Mouse (Mus musculus): Measurements from ENCODE around the gene Arvcf. TPM values are rescaled to one million over a fixed set of nuclear protein-coding genes. Genes with fewer than 3 reads are reported as not detected.

Gene Arvcf
- total RNA-seq, 2 experiments from 2014 or later, result 40.7 TPM

DNA sequence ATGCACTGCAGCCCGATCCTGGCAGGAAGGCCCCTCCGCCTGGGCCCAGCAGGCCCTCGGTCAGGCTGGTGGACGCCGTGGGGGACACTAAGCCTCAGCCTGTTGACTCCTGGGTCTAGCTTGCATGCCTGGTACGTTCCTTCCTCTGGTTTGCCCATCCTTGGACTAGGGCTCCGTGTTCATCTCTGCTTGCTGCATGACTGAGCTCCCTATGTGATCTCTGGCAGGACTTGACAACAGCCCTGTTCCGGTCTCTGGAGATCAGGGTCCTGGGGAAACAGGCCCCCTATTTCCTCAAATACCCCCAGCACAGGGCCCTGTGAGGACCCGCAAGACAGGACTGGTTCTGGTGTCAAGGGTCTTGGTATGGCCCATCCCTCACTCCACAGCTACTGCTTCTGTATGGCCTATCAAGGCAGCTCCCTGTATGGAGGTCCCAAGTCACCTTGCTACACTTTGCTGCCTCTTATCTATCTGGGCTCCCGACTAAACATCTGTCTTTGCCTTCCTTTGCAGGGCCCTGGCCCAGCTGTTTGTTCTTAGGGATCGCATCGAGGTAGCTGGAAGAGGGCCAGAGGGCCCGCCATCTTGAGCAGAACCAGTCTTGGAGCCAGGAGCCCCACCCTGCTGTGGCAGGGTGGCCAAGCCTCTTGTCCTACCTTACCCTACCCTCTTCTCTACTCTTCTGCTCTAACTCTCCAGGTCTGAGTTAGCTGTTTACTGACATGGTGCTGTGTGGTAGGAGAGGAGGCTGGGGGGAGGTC is 57.3 kb downstream of the Arvcf start:
- DNase-seq (ENCODE audit: low spot score in 2 of 2), result no peak

DNA sequence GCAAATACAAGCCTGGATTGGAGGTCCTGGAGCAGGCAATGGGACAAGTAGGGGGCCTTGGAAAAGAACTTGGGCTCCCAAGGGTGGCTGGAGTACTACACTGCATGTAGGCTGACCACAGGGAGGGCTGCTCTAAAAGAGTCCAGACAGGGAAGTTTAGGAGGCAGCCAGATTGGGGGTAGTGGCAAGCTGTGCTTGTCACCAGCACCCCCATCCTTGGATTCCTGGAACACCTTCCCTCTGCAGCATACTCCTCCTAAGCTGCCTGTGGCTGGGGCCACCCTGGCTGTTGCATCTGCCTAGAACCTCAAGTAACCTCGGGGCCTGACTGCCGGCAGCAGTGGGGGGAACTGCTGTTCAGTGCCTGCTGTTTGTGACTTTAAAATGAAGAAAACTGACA is 57.9 kb downstream of the Arvcf start:
- DNase-seq (ENCODE audit: low spot score in 2 of 2), result no peak

DNA sequence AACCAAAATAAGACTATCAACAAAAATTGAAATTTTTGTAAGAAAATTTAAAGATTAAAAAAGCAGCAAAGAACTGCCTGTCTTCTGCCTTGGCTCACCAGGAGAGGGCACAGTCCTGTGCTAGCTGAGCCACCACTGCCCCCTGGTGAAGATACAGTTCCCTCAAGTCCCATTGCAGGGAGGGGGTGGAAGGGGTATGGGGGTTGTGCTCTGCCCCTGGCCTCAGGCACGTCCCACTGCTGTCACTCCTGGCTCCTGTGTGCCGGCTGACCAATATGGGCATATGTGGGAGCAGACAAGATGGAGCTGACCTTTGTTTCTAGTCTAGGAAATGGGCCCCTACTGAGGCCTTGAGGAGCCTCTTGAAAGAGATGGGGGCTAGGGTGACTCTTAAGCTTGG is 58.3 kb downstream of the Arvcf start:
- DNase-seq (ENCODE audit: low spot score in 2 of 2), result peak; percentile 51 to 65

DNA sequence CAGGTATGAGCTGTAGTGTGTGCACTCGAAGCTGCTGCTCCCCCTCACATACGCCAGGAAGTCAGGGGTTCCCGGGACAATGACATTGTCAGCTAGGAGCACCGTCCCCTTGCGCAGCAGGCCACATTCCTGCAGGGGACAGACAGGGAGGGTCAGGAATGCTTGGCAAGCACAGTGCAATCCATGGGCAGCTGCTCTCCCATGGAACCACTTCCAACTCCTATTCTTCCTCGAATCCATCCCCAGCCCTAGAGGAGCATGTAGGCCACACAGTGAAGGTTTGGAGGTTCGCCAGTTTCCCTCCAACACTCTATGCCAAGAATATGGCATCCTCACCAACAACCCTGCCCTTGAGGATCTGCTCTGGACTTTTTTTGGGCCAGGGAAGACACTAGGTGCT is 59.9 kb downstream of the Arvcf start:
- no peak for DNase-seq (ENCODE audit: low spot score in 2 of 2)

DNA sequence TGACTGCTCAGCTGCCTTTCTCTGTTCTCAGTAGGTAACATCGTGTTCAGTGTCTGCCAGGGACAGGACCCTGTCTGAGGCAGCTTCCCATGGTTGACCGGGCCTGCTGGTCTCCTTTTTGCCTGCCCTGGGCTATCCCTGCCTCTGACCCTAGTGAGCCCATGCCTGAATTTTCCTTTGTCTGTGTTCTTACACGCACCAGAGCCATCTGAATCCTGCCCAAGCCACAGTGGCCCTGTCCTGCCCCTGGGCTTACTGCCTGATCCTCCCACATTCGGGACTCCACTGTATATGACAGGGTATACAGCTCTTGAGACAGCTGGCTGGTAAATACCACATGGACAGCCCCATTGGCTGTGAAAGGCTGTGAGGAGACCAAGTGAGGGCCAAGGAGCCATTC is 61.8 kb downstream of the Arvcf start:
- no peak for DNase-seq (ENCODE audit: low spot score in 2 of 2)

DNA sequence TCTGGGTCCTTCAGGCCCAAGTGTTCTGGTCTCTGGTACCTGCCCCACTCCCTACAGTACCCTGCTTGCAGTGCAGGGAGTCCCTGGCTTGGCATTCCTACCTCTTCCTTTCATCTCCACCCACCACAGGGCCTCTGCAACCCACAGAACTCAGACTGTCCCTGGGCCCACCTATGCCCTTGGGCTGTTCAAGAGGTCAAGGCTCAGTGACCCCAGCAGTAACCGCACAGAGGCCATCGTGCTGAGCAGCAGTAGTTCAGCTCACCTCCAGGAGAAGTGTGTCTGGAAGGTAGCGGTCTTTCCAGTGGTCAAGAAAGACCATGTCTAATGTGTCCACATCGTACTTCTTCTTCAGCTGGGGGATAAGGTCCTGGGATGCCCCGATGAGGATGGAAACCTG is 62.4 kb downstream of the Arvcf start:
- no peak for DNase-seq (ENCODE audit: low spot score in 2 of 2)

DNA sequence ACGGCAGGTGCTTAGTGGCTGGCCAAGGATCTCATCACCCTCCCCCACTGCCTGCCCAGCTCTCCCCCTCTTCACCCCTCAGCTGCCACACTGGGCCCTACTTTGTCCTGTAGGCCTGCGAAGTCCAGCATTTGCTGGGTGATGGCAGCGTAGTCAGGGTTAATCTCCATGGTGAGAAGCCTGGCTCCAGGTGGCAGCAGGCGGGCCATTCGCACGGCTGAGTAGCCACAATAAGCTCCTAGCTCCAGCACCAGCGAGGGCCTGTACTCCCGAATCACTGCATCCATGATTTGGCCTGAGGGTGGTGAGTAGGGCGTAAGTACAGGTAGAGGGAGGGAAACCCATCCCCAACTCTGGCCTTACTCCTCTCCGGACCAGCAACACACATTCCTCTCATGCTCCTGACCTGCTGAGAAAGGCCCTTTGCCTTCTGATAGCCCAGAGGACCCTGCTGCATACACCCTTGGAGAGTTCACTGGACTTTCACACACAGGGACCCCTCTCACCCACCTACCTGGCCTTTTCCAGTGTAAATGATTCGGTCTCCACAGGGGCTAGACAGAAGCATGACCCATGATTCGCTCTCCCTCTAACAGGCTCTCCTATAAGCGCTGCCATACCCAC is 63.2 kb downstream of the Arvcf start:
- no peak for DNase-seq (ENCODE audit: low spot score in 2 of 2)

DNA sequence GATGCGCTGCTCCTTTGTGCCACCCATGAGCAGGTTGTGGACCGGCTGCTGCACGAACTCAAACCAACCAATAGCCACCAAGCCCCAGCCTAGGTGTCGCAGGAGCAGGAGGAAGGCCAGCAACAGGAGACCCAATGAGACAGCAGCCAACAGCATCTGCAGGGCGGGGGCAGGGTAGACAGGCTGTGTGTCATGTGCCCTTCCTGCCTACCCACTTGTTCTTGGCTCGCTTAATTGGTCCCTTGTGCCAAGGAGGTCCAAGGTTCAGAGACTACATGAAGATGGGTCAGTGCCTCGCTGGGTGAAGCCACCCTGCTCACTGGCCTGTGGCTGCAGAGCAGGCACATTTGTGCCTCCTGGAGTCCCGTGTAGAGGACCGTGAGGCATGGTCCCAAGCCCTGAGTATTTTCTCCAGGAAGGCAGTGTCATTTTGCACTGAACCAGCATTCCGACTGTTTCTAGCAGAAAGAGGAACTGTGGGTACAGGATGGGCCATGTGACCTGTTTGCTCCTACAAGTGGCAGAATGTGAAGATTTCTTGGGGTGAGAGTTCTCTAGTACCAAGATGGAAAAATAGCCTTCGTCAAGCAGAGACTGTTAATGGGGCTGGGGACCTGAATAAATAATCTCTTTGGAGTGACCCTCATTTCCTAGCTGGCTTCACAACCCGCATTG is 64.0 kb downstream of the Arvcf start:
- DNase-seq (ENCODE audit: low spot score in 2 of 2), result no peak

DNA sequence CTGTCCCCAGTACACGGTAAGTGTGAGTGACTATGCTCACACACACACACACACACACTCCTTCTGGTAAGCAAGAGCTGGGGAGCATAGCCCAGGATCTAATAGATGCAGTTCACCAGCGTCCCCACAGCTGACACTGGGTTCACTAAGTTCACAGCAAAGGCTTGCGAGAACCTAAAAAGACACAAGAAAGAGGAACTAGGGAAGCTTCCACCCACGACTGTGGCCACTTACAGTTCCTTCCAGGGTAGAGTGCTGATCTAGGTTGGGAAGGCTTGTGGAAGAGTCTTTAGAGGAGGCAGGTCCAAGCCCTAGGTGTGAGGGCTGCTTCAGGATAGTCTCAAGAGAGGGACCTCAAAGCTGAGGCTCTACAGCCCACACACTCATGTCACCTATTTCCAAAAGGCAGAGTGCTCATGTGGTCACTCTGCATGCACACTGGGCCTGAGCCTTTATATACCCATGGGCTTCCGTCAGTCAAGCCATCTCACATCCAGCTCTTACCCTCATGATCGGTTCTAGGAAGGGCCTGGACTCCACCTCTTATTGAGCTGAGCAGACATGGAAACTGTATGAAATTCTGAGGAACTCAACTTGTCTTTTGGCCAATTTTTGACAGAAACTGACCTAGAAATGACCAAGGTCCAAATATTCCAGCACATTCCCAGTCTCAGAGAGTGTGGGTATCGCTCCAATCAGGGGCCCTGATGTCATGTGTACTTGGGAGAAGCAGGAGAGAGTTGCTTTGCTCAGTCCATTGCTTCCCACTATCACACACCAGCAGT is 65.2 kb downstream of the Arvcf start:
- DNase-seq (ENCODE audit: low spot score in 2 of 2), result no peak

DNA sequence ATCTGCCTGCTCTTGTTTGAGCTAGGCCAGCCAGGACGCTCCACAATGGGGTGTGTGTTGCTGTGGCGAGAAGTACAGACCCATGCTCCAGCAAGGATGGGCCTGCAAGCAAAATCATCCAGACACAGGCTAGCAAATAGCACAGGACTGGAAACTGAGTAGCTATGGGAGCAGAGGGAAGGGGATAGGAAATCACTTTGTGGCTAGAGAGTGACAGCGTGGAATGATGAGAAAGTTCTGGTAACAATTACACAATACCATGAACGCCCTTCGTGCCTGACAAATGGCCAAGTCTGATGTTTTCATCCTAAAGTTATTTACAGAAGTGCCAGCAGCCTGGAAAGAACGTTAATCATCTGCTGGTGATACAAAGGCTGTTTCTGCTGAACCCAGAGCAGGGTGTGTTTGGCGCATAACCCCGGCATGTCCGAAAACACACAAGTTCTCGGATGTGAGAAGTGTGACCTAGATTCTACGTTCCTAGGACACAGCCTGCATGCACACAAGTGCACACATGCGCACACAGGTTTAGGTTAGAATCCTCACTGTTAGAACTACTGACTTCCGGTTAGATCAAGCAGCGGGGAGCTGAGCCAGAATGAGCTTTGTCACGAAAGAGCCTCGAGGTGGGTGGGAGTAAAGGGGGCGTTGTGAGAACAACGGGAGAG is 68.2 kb downstream of the Arvcf start:
- peak; percentile 68 to 78 for DNase-seq (ENCODE audit: low spot score in 2 of 2)

DNA sequence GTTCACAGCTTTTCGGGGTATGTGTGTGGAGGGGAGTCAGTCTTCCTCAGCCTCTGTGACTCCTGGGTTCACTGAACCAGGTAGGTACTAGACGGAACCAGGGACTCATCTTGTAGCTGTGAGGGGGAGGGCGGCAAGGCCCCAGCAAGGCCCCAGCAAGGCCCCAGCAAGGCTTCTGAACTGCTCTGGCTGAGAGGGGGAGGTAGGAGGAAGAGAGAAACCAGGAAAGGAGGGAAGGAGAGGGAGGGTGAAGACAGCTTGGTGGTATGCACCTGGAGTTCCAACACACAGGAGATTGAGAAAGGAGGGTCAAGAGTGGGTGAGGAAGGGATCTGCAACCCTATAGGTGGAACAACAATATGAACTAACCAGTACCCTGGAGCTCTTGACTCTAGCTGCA is 68.9 kb downstream of the Arvcf start:
- DNase-seq (ENCODE audit: low spot score in 2 of 2), result no peak

DNA sequence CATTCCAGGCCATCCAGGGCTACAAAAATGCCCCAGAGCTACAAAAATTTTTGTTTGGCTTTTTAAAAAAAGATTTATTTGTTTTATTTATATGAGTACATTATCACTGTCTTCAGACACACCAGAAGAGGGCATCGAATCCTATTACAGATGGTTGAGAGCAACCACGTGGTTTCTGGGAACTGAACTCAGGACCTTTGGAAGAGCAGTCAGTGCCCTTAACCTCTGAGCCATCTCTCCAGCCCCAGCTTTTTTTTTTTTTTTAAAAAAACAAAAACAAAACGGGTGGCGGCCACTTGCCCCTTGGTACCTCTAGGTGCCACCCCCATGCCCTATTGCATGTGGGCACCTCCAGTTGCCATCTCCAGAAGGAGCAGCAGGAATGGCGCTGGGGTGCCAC is 69.5 kb downstream of the Arvcf start:
- no peak for DNase-seq (ENCODE audit: low spot score in 2 of 2)

DNA sequence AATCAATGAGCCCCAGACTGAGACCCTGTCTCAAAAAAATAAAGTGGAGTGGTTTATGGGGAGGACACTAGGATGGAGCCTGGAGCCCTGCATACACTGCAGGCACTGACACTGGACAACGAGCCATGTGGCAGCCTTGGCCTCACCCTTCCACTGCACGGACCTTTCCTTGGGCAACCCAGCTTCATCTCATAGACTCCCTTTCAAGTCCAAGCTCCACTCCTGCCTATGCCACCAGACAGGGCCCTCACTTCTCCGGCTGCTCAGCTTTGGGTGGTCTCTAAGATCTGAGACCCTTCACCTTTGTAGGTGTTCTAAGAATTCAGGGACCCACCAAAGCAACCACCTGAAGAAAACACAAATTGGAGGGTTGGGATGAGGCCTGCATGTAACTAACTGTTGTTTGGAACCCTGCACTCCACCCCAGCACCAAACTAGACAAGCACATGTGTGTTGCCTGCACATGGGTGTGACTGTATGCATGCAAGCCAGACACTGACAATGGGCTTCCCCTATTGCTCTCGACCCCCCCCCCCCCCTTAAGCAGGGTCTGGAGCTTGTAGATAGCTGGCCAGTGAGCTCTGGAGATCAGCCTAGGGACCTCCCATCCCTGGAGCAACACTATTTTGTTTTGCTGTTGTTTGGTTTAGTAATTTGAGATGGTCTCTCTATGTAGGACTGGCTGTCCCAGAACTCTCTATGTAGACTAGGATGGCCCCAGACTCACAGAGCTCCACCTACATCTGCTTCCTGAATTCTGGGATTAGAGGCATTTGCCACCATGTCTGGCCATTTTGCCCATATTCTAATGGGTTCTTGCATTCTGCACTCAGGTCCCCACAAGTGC is 71.0 kb downstream of the Arvcf start:
- no peak for DNase-seq (ENCODE audit: low spot score in 2 of 2)

DNA sequence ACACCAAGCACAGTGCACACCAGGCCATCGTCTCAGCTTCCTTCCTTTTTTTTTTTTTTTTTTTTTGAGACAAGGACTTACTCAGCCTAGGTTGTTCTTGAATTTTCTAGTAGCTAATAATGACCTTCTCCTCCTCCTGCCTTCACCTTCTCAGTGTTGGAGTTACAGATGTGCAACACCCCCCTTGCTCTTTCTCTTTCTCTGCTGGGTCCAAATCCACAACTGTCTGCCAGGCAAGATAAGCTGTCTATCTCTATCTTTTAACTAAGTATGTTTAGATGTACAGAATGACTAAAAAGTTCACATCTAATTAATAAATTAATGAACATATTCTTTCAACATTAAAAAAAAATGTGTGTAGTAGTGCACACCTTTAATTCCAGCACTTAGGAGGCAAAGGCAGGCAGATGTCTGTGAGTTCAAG is 71.6 kb downstream of the Arvcf start:
- no peak for DNase-seq (ENCODE audit: low spot score in 2 of 2)

DNA sequence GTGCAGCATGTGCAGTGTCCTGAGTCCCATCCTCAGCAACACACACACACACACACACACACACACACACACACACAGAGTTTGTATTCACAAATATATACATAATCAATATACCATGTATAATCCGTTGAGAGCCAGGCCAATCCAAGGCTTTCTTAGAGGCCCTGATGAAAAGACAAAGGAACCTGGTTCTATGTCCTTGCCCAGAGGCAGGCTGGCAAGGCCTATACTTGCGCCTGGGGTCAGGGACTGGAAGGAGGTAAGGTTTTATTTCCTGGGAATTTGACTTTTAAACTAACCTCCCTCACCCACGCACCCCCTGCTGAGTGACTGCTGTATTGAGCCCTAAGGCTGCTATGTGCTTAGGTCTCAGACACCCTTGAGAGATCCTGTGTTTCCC is 72.6 kb downstream of the Arvcf start:
- DNase-seq (ENCODE audit: low spot score in 2 of 2), result no peak

DNA sequence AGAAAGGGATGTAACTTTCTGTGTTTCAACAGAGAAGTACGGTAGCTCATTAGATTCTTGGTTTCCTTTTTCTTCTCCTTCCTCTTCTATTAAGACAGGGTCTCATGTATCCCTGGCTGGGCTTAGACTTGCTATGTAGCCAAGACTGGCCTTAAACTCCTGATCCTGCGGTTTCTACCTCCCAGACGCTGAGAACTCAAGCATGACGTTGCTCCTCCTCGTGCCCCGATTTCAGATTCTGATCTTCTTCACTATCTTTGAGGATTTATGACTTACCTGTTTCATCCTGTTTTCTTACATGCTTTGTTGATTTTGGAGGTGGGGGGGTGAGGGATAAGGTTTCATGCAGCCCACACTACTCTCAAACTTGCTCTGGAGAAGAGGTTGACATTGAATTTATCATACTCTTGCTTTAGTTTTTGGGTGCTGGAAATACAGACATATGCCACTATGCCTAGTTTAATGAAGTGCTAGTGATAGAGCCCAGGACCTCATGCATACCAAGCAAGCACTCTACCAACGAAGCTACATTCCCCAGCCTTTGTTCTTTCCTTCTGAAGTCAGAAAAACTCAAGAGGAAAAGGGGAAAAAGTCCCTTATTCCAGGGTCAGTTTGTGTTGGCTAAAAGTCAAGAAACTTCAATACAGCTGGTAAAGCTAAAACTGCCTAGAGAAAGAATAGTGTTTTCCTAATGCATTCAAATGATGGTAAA is 75.4 kb downstream of the Arvcf start:
- DNase-seq (ENCODE audit: low spot score in 2 of 2), result no peak

DNA sequence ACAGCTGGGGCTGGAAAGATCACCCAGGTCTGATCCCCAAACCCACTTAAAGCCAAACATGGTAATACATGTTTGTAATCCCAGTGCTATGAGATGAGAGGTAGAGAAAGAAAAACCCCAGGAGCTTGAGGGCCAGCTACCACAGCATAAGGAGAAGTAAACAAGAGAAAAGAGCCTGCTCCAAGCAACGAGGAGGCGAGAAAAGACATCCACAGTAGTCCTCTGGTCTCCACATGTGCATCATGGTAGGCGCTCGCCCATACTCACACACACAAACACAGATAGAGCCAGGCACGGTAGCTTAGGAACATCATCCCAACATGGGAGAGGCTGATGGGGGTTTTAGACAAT is 75.9 kb downstream of the Arvcf start:
- DNase-seq (ENCODE audit: low spot score in 2 of 2), result no peak

DNA sequence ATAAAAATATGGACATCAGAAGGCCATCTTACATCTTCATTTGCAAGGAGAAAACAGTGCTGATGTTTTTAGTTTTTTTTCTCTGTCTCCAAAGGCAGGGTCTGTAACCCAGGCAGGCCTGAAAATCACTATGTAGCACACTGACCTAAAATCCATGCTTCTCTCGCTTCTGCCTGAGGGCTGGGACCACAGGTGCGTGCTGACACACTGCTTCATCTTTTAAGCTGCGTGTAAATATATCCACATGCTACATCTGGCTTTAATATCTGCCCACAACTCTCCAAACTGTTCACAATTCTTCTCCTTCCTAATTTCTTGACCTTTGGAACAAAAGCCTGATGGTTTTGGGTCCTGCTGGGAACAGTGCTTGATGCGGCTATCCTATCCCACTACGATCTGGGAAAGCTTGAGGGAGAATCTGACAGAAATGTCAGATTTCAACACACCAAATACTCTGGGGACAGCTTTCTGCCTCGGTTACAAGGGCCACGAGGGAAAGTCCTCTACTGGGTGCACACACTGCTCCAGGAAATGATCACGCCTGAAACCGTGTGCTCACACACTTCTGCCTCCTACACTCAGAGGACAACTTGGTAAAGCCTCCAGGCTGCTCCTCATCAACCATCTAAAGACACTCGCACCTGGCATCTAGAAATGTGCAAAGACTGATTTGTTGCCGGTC is 76.5 kb downstream of the Arvcf start:
- DNase-seq (ENCODE audit: low spot score in 2 of 2), result no peak
